Mouse (Mus musculus): ENCODE measurements around the gene Snd1. TPM values are rescaled to one million over a fixed set of nuclear protein-coding genes. Genes with fewer than 3 reads are reported as not detected.

The Snd1 gene
- polyA plus RNA-seq, 1 experiment from 2014 or later: 139 TPM

- 69% methylated on average over 6 of the region's 6 CpGs for WGBS
Observed at GRCm38 (mm10) chr6:28848285-28848794, 373.4 kb downstream of the Snd1 start.

GRCm38 (mm10) chr6:28848891-28849290 lies 374.0 kb downstream of the Snd1 start:
- H3K4me2 ChIP-seq (ENCODE audit: low read length): no peak overlapping the region
- no peak overlapping the region for H3K9ac ChIP-seq (ENCODE audit: low read length)
- H3K4me3 ChIP-seq (ENCODE audit: low read depth, low read length): no peak overlapping the region
- H3K27me3 ChIP-seq (replicated peaks; ENCODE audit: control insufficient read depth, insufficient read depth, low read length): no peaks in the 10 kb centered on the region
- no peak for ATAC-seq (replicated peaks; ENCODE audit: low FRiP score, low TSS enrichment, low read depth)
- H3K36me3 ChIP-seq (ENCODE audit: control insufficient read depth, insufficient read depth, low read length): no peaks in the 10 kb centered on the region
- WGBS: 75% methylated on average over 9 of the region's 9 CpGs
- DNase-seq (ENCODE audit: low spot score): no peak
- H3K27ac ChIP-seq (ENCODE audit: low read depth): no peak overlapping the region
- peaks cover 14% of the 10 kb centered on the region for H3K4me1 ChIP-seq (replicated peaks; ENCODE audit: control insufficient read depth, insufficient read depth, low read length)
- no peaks in the 10 kb centered on the region for H3K9me3 ChIP-seq (ENCODE audit: control insufficient read depth, low read length)

More at GRCm38 (mm10) chr6:28848285-28848794, 373.4 kb downstream of the Snd1 start:
- H3K27me3 ChIP-seq (replicated peaks; ENCODE audit: control insufficient read depth, insufficient read depth, low read length): no peaks in the 10 kb centered on the region
- no peak overlapping the region for H3K9ac ChIP-seq (ENCODE audit: low read length)
- H3K4me3 ChIP-seq (ENCODE audit: low read depth, low read length): no peak overlapping the region
- H3K4me2 ChIP-seq (ENCODE audit: low read length): no peak overlapping the region
- DNase-seq (ENCODE audit: low spot score): no peak
- no peak overlapping the region for H3K27ac ChIP-seq (ENCODE audit: low read depth)
- ATAC-seq (replicated peaks; ENCODE audit: low FRiP score, low TSS enrichment, low read depth): no peak
- H3K36me3 ChIP-seq (ENCODE audit: control insufficient read depth, insufficient read depth, low read length): no peaks in the 10 kb centered on the region
- no peaks in the 10 kb centered on the region for H3K9me3 ChIP-seq (ENCODE audit: control insufficient read depth, low read length)
- peaks cover 9% of the 10 kb centered on the region for H3K4me1 ChIP-seq (replicated peaks; ENCODE audit: control insufficient read depth, insufficient read depth, low read length)

- Histone ChIP-seq H3K27me3 (replicated peaks; ENCODE audit: control insufficient read depth, insufficient read depth, low read length) (no peaks in the 10 kb centered on the region), H3K4me2 (ENCODE audit: low read length) (no peak overlapping the region), H3K9ac (ENCODE audit: low read length) (no peak overlapping the region), H3K4me3 (ENCODE audit: low read depth, low read length) (no peak overlapping the region), H3K4me1 (replicated peaks; ENCODE audit: control insufficient read depth, insufficient read depth, low read length) (peaks cover 18% of the 10 kb centered on the region), H3K9me3 (ENCODE audit: control insufficient read depth, low read length) (no peaks in the 10 kb centered on the region), H3K36me3 (ENCODE audit: control insufficient read depth, insufficient read depth, low read length) (no peaks in the 10 kb centered on the region), H3K27ac (ENCODE audit: low read depth) (no peak overlapping the region)
- DNase-seq (ENCODE audit: low spot score) (no peak), ATAC-seq (replicated peaks; ENCODE audit: low FRiP score, low TSS enrichment, low read depth) (no peak)
- 71% methylated on average over 3 of the region's 3 CpGs for WGBS
Observed at GRCm38 (mm10) chr6:28849317-28849716, 374.4 kb downstream of the Snd1 start.

GRCm38 (mm10) chr6:28850326-28850900 lies 375.5 kb downstream of the Snd1 start:
- Histone ChIP-seq H3K27me3 (replicated peaks; ENCODE audit: control insufficient read depth, insufficient read depth, low read length) (no peaks in the 10 kb centered on the region), H3K4me2 (ENCODE audit: low read length) (no peak overlapping the region), H3K4me3 (ENCODE audit: low read depth, low read length) (no peak overlapping the region), H3K27ac (ENCODE audit: low read depth) (no peak overlapping the region), H3K9ac (ENCODE audit: low read length) (no peak overlapping the region), H3K9me3 (ENCODE audit: control insufficient read depth, low read length) (no peaks in the 10 kb centered on the region), H3K4me1 (replicated peaks; ENCODE audit: control insufficient read depth, insufficient read depth, low read length) (peaks cover 24% of the 10 kb centered on the region), H3K36me3 (ENCODE audit: control insufficient read depth, insufficient read depth, low read length) (no peaks in the 10 kb centered on the region)
- no peak for DNase-seq (ENCODE audit: low spot score)
- 84% methylated on average over 9 of the region's 9 CpGs for WGBS
- no peak for ATAC-seq (replicated peaks; ENCODE audit: low FRiP score, low TSS enrichment, low read depth)

- H3K4me1 ChIP-seq (replicated peaks; ENCODE audit: control insufficient read depth, insufficient read depth, low read length): peaks cover 34% of the 10 kb centered on the region
- WGBS: 66% methylated on average over 7 of the region's 7 CpGs
Observed at GRCm38 (mm10) chr6:28852342-28852741, 377.4 kb downstream of the Snd1 start.

GRCm38 (mm10) chr6:28853164-28853563 lies 378.2 kb downstream of the Snd1 start:
- H3K9ac ChIP-seq (ENCODE audit: low read length): 0 out of 2 replicates have a peak overlapping the region, but pooled peaks have one; percentile 7
- H3K27ac ChIP-seq (ENCODE audit: low read depth): no peak overlapping the region
- DNase-seq (ENCODE audit: low spot score) (no peak), ATAC-seq (replicated peaks; ENCODE audit: low FRiP score, low TSS enrichment, low read depth) (no peak)
- no peaks in the 10 kb centered on the region for H3K9me3 ChIP-seq (ENCODE audit: control insufficient read depth, low read length)
- no peak overlapping the region for H3K4me3 ChIP-seq (ENCODE audit: low read depth, low read length)
- H3K36me3 ChIP-seq (ENCODE audit: control insufficient read depth, insufficient read depth, low read length): no peaks in the 10 kb centered on the region
- WGBS: 38% methylated on average over 3 of the region's 3 CpGs
- no peaks in the 10 kb centered on the region for H3K27me3 ChIP-seq (replicated peaks; ENCODE audit: control insufficient read depth, insufficient read depth, low read length)
- peaks cover 37% of the 10 kb centered on the region for H3K4me1 ChIP-seq (replicated peaks; ENCODE audit: control insufficient read depth, insufficient read depth, low read length)
- no peak overlapping the region for H3K4me2 ChIP-seq (ENCODE audit: low read length)

More at GRCm38 (mm10) chr6:28852342-28852741, 377.4 kb downstream of the Snd1 start:
- Histone ChIP-seq H3K9me3 (ENCODE audit: control insufficient read depth, low read length) (no peaks in the 10 kb centered on the region), H3K27ac (ENCODE audit: low read depth) (no peak overlapping the region), H3K9ac (ENCODE audit: low read length) (no peak overlapping the region), H3K4me3 (ENCODE audit: low read depth, low read length) (no peak overlapping the region), H3K4me2 (ENCODE audit: low read length) (no peak overlapping the region), H3K36me3 (ENCODE audit: control insufficient read depth, insufficient read depth, low read length) (no peaks in the 10 kb centered on the region), H3K27me3 (replicated peaks; ENCODE audit: control insufficient read depth, insufficient read depth, low read length) (no peaks in the 10 kb centered on the region)
- DNase-seq (ENCODE audit: low spot score) (no peak), ATAC-seq (replicated peaks; ENCODE audit: low FRiP score, low TSS enrichment, low read depth) (no peak)

- no peak for ATAC-seq (replicated peaks; ENCODE audit: low FRiP score, low TSS enrichment, low read depth)
- 27% methylated on average over 2 of the region's 2 CpGs for WGBS
Observed at GRCm38 (mm10) chr6:28853654-28854053, 378.7 kb downstream of the Snd1 start.

GRCm38 (mm10) chr6:28854598-28854997 lies 379.7 kb downstream of the Snd1 start:
- H3K4me3 ChIP-seq (ENCODE audit: low read depth, low read length): no peak overlapping the region
- ATAC-seq (replicated peaks; ENCODE audit: low FRiP score, low TSS enrichment, low read depth) (no peak), DNase-seq (ENCODE audit: low spot score) (no peak)
- no peaks in the 10 kb centered on the region for H3K36me3 ChIP-seq (ENCODE audit: control insufficient read depth, insufficient read depth, low read length)
- H3K4me2 ChIP-seq (ENCODE audit: low read length): no peak overlapping the region
- no peak overlapping the region for H3K9ac ChIP-seq (ENCODE audit: low read length)
- WGBS: 29% methylated on average over 8 of the region's 8 CpGs
- no peaks in the 10 kb centered on the region for H3K9me3 ChIP-seq (ENCODE audit: control insufficient read depth, low read length)
- H3K27me3 ChIP-seq (replicated peaks; ENCODE audit: control insufficient read depth, insufficient read depth, low read length): no peaks in the 10 kb centered on the region
- no peak overlapping the region for H3K27ac ChIP-seq (ENCODE audit: low read depth)
- H3K4me1 ChIP-seq (replicated peaks; ENCODE audit: control insufficient read depth, insufficient read depth, low read length): peaks cover 31% of the 10 kb centered on the region

More at GRCm38 (mm10) chr6:28853654-28854053, 378.7 kb downstream of the Snd1 start:
- Histone ChIP-seq H3K4me1 (replicated peaks; ENCODE audit: control insufficient read depth, insufficient read depth, low read length) (peaks cover 35% of the 10 kb centered on the region), H3K4me2 (ENCODE audit: low read length) (no peak overlapping the region), H3K9me3 (ENCODE audit: control insufficient read depth, low read length) (no peaks in the 10 kb centered on the region), H3K4me3 (ENCODE audit: low read depth, low read length) (no peak overlapping the region), H3K9ac (ENCODE audit: low read length) (0 out of 2 replicates have a peak overlapping the region, but pooled peaks have one; percentile 7), H3K27me3 (replicated peaks; ENCODE audit: control insufficient read depth, insufficient read depth, low read length) (no peaks in the 10 kb centered on the region), H3K36me3 (ENCODE audit: control insufficient read depth, insufficient read depth, low read length) (no peaks in the 10 kb centered on the region), H3K27ac (ENCODE audit: low read depth) (no peak overlapping the region)
- no peak for DNase-seq (ENCODE audit: low spot score)

GRCm38 (mm10) chr6:28855442-28855841 lies 380.5 kb downstream of the Snd1 start:
- 28% methylated on average over 3 of the region's 3 CpGs for WGBS
- Histone ChIP-seq H3K27ac (ENCODE audit: low read depth) (no peak overlapping the region), H3K9ac (ENCODE audit: low read length) (no peak overlapping the region), H3K4me3 (ENCODE audit: low read depth, low read length) (no peak overlapping the region), H3K4me2 (ENCODE audit: low read length) (no peak overlapping the region), H3K36me3 (ENCODE audit: control insufficient read depth, insufficient read depth, low read length) (no peaks in the 10 kb centered on the region), H3K4me1 (replicated peaks; ENCODE audit: control insufficient read depth, insufficient read depth, low read length) (peaks cover 31% of the 10 kb centered on the region), H3K27me3 (replicated peaks; ENCODE audit: control insufficient read depth, insufficient read depth, low read length) (no peaks in the 10 kb centered on the region), H3K9me3 (ENCODE audit: control insufficient read depth, low read length) (no peaks in the 10 kb centered on the region)
- DNase-seq (ENCODE audit: low spot score) (no peak), ATAC-seq (replicated peaks; ENCODE audit: low FRiP score, low TSS enrichment, low read depth) (no peak)
